Mouse (Mus musculus) CH12.LX (cell line): Measurements from ENCODE around the gene Plcb2.

Experiments used
- CHD2 ChIP-seq: IDR thresholded peaks from 2 replicates; pipeline ENCODE4 v1.6.1; 2011; ENCODE audit warnings: low read length, improper control_type of control experiment
- CTCF ChIP-seq, 2 experiments: IDR thresholded peaks in 1 of 2; conservative IDR thresholded peaks in 1 of 2; 2 replicates each; pipeline ENCODE4 v1.5.1; 2011 to 2012; ENCODE audit warnings: low read depth in 2 of 2, low read length in 2 of 2, improper control_type of control experiment in 1 of 2, inconsistent platforms in 1 of 2, mild to moderate bottlenecking in 1 of 2, moderate library complexity in 1 of 2
- EP300 ChIP-seq: IDR thresholded peaks from 2 replicates; pipeline ENCODE4 v1.6.1; 2011; ENCODE audit warnings: low read length, improper control_type of control experiment
- MEF2A ChIP-seq: IDR thresholded peaks from 2 replicates; pipeline ENCODE4 v1.6.1; 2014; ENCODE audit warnings: low read depth, mild to moderate bottlenecking, inconsistent platforms, low read length, improper control_type of control experiment, borderline replicate concordance
- MXI1 ChIP-seq: IDR thresholded peaks from 2 replicates; pipeline ENCODE4 v1.6.1; 2011; ENCODE audit warnings: mild to moderate bottlenecking, low read depth, low read length, improper control_type of control experiment
- POLR2A ChIP-seq: IDR thresholded peaks from 2 replicates; pipeline ENCODE4 v1.6.1; 2011; ENCODE audit warnings: low read depth, mild to moderate bottlenecking, improper control_type of control experiment, low read length
- SIN3A ChIP-seq: IDR thresholded peaks from 2 replicates; pipeline ENCODE4 v1.6.1; 2012; ENCODE audit warnings: low read length, improper control_type of control experiment, inconsistent platforms
- SMC3 ChIP-seq: IDR thresholded peaks from 2 replicates; pipeline ENCODE4 v1.6.1; 2011; ENCODE audit warnings: low read depth, low read length, improper control_type of control experiment
- TCF12 ChIP-seq: IDR thresholded peaks from 2 replicates; pipeline ENCODE4 v1.6.1; 2014; ENCODE audit warnings: low read depth, mild to moderate bottlenecking, inconsistent platforms, low read length, improper control_type of control experiment
- ZC3H11A ChIP-seq: IDR thresholded peaks from 2 replicates; pipeline ENCODE4 v1.6.1; 2012; ENCODE audit warnings: low read depth, mild to moderate bottlenecking, inconsistent platforms, low read length, improper control_type of control experiment
- ZNF384 ChIP-seq: IDR thresholded peaks from 2 replicates; pipeline ENCODE4 v1.6.1; 2012; ENCODE audit warnings: low read depth, low read length, improper control_type of control experiment, inconsistent platforms

DNA sequence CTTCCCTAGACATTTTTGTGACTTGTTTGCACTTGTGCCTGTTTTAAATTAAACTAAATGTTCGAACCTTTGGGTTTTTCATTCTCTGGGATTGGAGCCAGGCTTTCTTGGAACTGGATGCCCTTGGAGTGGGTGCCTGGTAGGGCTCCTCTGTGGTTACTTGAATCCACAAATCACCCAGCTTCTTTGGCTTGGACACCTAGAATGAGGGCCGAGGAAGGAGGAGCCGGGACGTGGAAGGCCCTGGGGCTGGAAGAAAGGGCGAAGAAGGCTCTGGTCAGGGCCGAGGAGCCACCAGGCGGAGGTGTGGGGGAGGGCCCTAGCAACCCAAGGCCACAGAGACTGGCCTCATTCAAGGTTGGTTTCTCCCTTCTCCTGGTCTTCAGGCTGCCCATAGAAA is 30.3 kb downstream of the Plcb2 start:
- TF ChIP-seq ZC3H11A = no peak
- TF ChIP-seq CTCF (conservative IDR thresholded peaks at IDR 0.05 in 1 of 2, IDR thresholded peaks at IDR 0.05 in 1 of 2; ENCODE audit: low read depth in 2 of 2, low read length in 2 of 2) = no peak
- no peak for TF ChIP-seq SIN3A
- TF ChIP-seq SMC3 = no peak
- no peak for TF ChIP-seq POLR2A
- no peak for TF ChIP-seq MEF2A
- no peak for TF ChIP-seq ZNF384
- no peak for TF ChIP-seq CHD2
- no peak for TF ChIP-seq TCF12
- no peak for TF ChIP-seq MXI1
- no peak for TF ChIP-seq EP300
